Mouse (Mus musculus): ENCODE measurements around the gene Cmtm8. TPM values are rescaled to one million over a fixed set of nuclear protein-coding genes. Genes with fewer than 3 reads are reported as not detected.

Gene Cmtm8
- total RNA-seq, 2 experiments from 2014 or later: 2.4 to 2.7 TPM

- DNase-seq: no peak
Measured at GRCm38 (mm10) chr9:114821548-114822289, 22.2 kb downstream of the Cmtm8 start.

DNA sequence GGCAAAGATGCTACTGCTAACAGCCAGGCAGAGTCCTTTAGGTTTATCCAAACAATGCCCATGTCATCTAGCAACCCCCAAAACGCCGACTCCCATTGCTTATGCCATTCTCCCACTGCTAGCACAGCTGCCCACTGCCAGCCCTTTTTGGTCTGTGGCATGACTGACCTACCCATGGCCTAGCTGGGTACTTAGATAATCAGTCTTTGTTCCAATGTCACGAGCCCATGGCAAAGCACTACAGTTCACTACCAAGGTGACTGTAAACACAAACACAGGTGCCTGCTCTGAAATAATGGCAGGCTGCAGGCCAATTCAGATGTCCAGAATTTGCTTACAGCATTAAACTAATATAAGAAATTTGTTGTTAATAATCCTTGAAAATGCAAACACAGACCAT, 25.0 kb downstream of the Cmtm8 start:
- DNase-seq: no peak

DNA sequence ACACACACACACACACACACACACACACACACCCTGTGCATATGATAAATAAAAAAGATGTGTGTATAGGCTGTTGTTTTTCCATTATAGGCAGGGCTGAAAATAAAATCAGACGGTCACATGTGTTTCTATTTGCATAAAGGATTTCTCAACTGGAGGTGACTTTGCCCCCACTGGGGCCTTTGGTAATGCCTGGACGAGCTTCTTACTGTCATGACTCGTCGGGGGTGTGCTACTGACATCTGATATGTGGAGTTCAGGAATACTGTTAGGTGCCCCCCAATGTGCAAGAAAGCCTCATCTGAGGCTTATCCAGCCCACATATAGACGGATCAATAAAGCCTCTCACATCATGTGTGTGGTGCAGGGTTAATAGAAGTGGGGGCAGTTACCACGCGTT, 26.9 kb downstream of the Cmtm8 start:
- no peak for DNase-seq

- DNase-seq: no peak
Measured at GRCm38 (mm10) chr9:114816121-114816520, 27.8 kb downstream of the Cmtm8 start.

- DNase-seq: no peak
Measured at GRCm38 (mm10) chr9:114815315-114815714, 28.6 kb downstream of the Cmtm8 start.

DNA sequence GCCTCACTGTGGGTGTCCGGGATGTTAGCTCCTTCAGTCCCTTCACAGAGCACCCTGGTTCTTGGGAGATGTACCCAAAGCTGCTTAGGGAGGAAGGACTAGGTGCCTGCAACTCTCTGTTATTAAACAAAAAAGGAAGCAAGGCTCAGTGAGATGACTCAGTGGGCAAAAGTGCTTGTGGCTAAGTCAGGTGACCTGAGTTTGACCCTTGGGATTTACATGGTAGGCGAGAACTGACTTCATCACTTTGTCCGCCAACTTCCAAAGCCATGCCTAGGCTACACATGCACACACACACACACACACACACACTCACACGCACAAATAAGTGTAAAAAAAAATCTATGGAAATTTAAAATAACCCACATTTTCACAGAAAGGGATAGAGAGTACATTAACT, 32.0 kb downstream of the Cmtm8 start:
- DNase-seq: no peak

DNA sequence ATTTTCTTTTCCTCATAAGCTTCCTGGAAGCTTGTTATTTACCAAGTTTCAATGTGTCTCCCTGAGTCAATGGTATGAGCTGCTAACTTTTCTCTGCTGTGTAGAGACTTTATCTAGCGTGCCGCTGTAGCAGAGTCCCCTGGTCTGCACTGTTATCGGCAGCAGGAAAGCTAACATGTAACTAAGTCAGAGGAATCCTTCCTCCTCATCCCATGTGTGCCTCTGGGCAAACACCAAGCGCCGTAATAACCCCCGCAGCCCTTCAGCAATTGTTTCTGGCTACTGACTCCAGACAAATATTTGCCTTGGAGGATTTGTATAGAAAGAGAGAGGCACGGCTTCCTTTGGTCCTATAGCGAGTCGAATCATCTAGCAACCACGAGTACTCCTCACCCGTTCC, 33.1 kb downstream of the Cmtm8 start:
- DNase-seq: no peak

DNA sequence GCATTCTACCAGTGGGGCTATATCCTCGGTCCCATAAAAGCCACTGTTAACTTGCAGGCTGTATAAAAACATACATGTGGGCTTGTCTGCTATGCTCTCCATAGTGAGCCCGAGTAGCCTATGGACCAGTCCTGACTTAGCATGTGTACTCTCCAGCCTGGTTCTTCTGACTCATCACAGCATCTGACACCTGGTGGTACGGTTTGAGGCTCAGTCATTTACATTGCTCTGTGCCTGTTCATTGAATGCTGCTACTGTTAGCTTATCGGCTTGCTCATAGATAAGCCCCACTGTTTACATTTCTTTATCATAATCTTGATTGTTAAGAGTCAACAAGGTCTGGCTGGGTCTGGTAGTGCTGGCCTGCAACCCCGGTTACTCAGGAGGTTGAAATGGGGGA, 35.3 kb downstream of the Cmtm8 start:
- DNase-seq: no peak

DNA sequence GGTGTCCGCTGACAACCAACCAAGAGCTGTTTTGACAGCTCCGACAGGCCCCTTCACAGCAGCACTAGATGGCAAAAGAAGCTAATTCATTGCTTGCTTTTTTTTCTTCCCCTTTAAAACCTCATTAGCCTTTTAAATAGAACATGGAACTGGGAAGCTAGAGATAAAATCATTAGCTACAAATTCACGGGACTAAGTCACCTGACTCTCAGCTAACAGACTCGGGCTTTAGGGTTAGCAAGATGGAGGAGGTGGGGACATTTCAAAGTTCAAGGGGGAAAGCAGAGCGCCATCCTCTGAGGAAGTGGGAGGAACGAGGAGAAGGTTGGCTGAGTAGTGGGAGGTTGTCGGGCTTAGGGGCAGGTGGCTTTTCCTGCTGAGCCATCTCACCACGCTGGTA, 36.7 kb downstream of the Cmtm8 start:
- DNase-seq: no peak

GRCm38 (mm10) chr9:114805151-114805671, 38.7 kb downstream of the Cmtm8 start:
- DNase-seq: peak; percentile 65

DNA sequence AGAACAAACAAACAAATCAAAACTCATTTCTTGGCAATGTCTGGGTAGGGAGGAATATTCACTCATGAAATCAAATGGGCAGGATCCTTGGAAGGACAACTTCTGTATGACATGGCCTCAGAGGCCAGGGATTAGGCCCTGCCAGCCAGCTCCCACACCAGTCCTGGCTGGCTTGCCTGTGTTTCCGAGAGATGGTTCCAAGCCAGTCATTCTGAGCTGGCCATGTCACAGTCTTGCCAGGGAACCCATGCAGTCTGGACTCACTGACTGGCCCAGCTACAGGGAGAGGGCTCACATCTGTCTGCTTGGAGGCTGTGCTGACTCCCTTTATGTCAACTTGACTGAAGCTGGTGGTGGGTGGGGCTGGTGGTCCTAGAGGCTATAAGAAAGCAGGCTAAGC, 41.8 kb downstream of the Cmtm8 start:
- DNase-seq: no peak

GRCm38 (mm10) chr9:114801301-114801700, 42.7 kb downstream of the Cmtm8 start:
- no peak for DNase-seq

DNA sequence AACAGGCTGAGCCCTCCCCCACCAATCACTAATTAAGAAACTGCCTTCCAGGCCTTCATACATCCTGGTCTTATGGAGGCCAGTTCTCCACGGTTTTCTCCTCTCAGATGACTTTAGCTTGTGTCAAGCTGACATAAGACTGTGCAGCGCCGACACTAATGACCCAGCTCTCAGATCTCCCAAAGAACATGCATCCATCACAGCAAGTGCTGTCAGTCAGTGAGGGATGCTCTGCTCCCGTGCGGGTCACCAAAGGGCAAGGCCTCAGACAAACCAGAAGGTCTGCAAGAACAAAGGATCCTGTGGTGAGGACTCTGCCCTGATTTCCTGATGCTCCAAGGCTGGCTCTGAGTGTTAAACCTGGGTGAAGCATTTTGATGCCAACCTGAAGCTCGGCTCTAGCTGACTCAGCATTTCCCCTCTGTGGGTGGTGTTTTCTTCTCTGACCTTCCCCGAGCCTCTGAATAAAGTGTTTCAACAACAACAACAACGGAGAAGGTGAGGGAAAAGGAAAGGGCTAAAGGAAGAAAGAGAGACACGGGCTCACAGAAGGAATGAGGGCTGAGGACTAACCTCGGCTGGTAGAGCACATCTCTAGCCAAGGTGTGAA, 44.4 kb downstream of the Cmtm8 start:
- DNase-seq: no peak

DNA sequence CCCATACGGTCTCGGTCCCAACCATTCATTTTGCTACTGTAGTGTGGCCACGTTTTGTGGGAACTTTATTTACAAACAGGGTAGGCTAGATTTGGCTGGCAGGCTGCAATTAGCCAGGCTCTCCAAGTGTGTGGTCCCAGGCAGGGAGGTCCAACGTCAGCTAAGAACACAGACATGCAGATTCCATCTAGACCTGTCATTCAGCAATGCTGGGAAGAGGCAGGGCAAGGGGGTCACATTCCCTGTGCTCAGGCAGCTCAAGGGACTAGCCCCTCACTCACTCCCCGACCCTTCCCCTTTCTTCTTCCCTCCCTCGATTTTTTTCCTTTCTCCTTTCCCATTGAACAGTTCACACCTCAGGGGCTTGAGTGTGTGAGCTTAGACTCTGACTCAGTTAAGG, 45.1 kb downstream of the Cmtm8 start:
- DNase-seq: no peak

GRCm38 (mm10) chr9:114797329-114798004, 46.5 kb downstream of the Cmtm8 start:
- DNase-seq: peak; percentile 83 to 85

GRCm38 (mm10) chr9:114796473-114797050, 47.4 kb downstream of the Cmtm8 start:
- DNase-seq: no peak

GRCm38 (mm10) chr9:114794491-114794890, 49.5 kb downstream of the Cmtm8 start:
- DNase-seq: no peak

- DNase-seq: no peak
Measured at GRCm38 (mm10) chr9:114793764-114794295, 50.1 kb downstream of the Cmtm8 start.

DNA sequence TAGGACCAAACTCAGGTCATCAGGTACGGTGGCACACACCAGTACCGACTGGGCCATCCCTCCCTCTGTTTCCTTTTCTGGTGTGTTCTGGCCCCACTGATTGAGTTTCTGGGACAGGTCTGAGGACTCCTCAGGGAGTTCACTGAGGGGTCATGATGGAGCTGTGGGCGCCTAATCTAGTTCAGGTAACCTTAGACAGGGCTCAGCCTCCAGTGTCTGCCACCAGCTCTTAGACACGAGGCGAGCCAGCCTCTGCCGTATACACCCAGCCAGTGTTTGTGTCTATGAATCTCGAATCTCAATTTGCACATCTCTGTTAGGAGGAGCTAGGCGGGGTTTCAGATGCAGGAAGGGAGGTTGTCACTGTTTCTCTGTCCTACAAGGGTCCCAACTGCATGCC, 54.0 kb downstream of the Cmtm8 start:
- no peak for DNase-seq

- DNase-seq: no peak
Measured at GRCm38 (mm10) chr9:114789557-114789956, 54.4 kb downstream of the Cmtm8 start.

DNA sequence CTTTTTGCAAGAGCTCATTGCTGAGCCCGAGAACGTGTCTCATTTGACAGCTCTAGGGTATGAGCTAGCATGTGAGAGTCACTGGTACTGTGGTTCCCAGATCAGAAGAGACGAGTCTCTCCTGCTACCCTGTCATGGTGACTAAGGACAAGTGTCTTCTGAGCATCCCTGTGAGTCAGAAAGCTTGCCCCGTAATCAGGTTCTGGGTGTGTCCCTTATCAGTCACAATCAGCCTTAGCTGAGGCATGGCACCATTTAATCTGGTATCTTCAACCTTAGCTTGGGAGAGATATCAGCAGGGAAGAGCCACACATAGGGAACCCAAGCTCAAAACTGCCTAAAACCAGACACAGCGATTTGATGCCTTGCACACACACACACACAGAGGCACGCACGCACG, 55.3 kb downstream of the Cmtm8 start:
- no peak for DNase-seq

GRCm38 (mm10) chr9:114787716-114788115, 56.2 kb downstream of the Cmtm8 start:
- DNase-seq: no peak

DNA sequence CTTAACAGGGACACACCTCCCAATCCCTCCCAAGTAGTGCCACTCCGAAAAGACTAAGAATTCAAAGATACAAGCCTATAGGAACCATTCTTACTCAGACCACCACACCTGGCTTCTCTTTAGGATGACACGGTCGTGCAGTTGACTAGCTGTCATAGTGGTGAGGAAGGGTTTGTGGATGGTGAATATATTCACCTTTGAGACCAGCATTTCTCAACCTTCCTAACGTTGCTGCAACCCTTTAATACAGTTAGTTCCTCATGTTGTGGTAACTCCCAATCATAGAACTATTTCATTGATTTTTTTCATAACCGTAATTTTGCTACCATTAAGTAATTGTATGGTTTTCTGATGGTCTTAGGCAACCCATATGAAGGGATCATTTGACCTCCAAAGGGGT, 56.8 kb downstream of the Cmtm8 start:
- DNase-seq: no peak
